Mouse (Mus musculus) central nervous system, embryonic 18 days (tissue): Measurements from ENCODE around the gene Ttc16. TPM values are rescaled to one million over a fixed set of nuclear protein-coding genes. Genes with fewer than 3 reads are reported as not detected.

ENCODE experiments used
- polyA plus RNA-seq: library from polyadenylated mRNA; depleted of rRNA; stranded (reverse); fragments of >200 nt; gene quantifications from 2 replicates; pipeline ENCODE4 v1.2.3, GENCODE M21; 2012; rRNA removed

Gene Ttc16
- 1.4 and 2.4 TPM in 2 replicates for polyA plus RNA-seq

GRCm38 (mm10) chr2:32775359-32776074, at the start of gene Ttc16, which contains the start of gene Ptrh1:
TSS of gene Ttc16 (minus strand) at chr2:32775633.
TSS of gene Ptrh1 (plus strand) at chr2:32775786.

GRCm38 (mm10) chr2:32784048-32784681, 8.7 kb upstream of the Ttc16 start, which contains the start of gene Cfap157:
TSS of gene Cfap157 (minus strand) at chr2:32784428.

GRCm38 (mm10) chr2:32757056-32757845, 18.2 kb downstream of the Ttc16 start, which contains the start of gene Tor2a:
TSS of gene Tor2a (plus strand) at chr2:32757234.

GRCm38 (mm10) chr2:32740916-32741272, 34.5 kb downstream of the Ttc16 start, which contains the start of gene 6330409D20Rik:
TSS of gene 6330409D20Rik (minus strand) at chr2:32741016.

GRCm38 (mm10) chr2:32720681-32721229, 54.7 kb downstream of the Ttc16 start, which contains the start of gene Sh2d3c:
TSS of gene Sh2d3c (plus strand) at chr2:32721055.

GRCm38 (mm10) chr2:32712934-32713817, 62.3 kb downstream of the Ttc16 start, which contains the start of gene Cdk9:
TSS of gene Cdk9 (minus strand) at chr2:32713076.

Other genes with a start within 250 kb of the Ttc16 start
- gene Fam102a, start 240.3 kb downstream of the Ttc16 start, polyA plus RNA-seq, result 7.5 and 8.2 TPM in 2 replicates
- gene Dpm2, start 204.8 kb downstream of the Ttc16 start, polyA plus RNA-seq, result 172 and 187 TPM in 2 replicates
- gene Pip5kl1, start 200.8 kb downstream of the Ttc16 start, polyA plus RNA-seq, result 24.2 and 24.6 TPM in 2 replicates
- gene 9430097D07Rik, start 199.9 kb downstream of the Ttc16 start, polyA plus RNA-seq, result 0.31 and 0.35 TPM in 2 replicates
- gene St6galnac4, start 188.5 kb downstream of the Ttc16 start, polyA plus RNA-seq, result 29.4 and 30.7 TPM in 2 replicates
- 30.7 and 32.0 TPM in 2 replicates for gene St6galnac6, start 175.9 kb downstream of the Ttc16 start, polyA plus RNA-seq
- 53.9 and 56.7 TPM in 2 replicates for gene Ak1, start 153.9 kb downstream of the Ttc16 start, polyA plus RNA-seq
- 26.1 and 27.6 TPM in 2 replicates for gene Eng, start 129.0 kb downstream of the Ttc16 start, polyA plus RNA-seq
- gene Fpgs, start 71.5 kb downstream of the Ttc16 start, polyA plus RNA-seq, result 44.7 and 46.5 TPM in 2 replicates
- 196 and 197 TPM in 2 replicates for gene Cdk9, start 62.6 kb downstream of the Ttc16 start, polyA plus RNA-seq
- 36.2 and 42.8 TPM in 2 replicates for gene Sh2d3c, start 54.6 kb downstream of the Ttc16 start, polyA plus RNA-seq
- gene 6330409D20Rik, start 34.6 kb downstream of the Ttc16 start, polyA plus RNA-seq, result 3.8 and 4.7 TPM in 2 replicates
- gene Tor2a, start 18.4 kb downstream of the Ttc16 start, polyA plus RNA-seq, result 67.1 and 67.4 TPM in 2 replicates
- gene Ptrh1, start 153 bp upstream of the Ttc16 start, polyA plus RNA-seq, result 7.0 and 8.6 TPM in 2 replicates
- 0.63 and 2.7 TPM in 2 replicates for gene Cfap157, start 8.8 kb upstream of the Ttc16 start, polyA plus RNA-seq
- 296 and 339 TPM in 2 replicates for gene Stxbp1, start 71.6 kb upstream of the Ttc16 start, polyA plus RNA-seq
- gene Fam129b, start 100.5 kb upstream of the Ttc16 start, polyA plus RNA-seq, result 41.3 and 48.1 TPM in 2 replicates
- 680 and 709 TPM in 2 replicates for gene Rpl12, start 185.9 kb upstream of the Ttc16 start, polyA plus RNA-seq
- gene Lrsam1, start 186.0 kb upstream of the Ttc16 start, polyA plus RNA-seq, result 27.1 and 31.0 TPM in 2 replicates
- 27.5 and 30.7 TPM in 2 replicates for gene Slc2a8, start 206.4 kb upstream of the Ttc16 start, polyA plus RNA-seq